Mouse (Mus musculus) myocyte (in vitro differentiated cells): ENCODE data around the gene Actr8. TPM values are rescaled to one million over a fixed set of nuclear protein-coding genes. Genes with fewer than 3 reads are reported as not detected.

Experiments
- H3K27me3 ChIP-seq: one replicate; pipeline ENCODE4 v1.6.1; 2011; ENCODE audit not compliant: control insufficient read depth, insufficient read depth, insufficient read length
- H3K36me3 ChIP-seq: one replicate; pipeline ENCODE4 v1.6.1; 2011; ENCODE audit not compliant: control insufficient read depth, insufficient read depth
- H3K4me2 ChIP-seq: one replicate; pipeline ENCODE4 v1.6.1; 2011; ENCODE audit warnings: low read depth, control low read depth
- H3K4me3 ChIP-seq: one replicate; pipeline ENCODE4 v1.5.1; 2011; ENCODE audit warnings: mild to moderate bottlenecking, control low read depth, moderate library complexity
- H3K79me2 ChIP-seq: one replicate; pipeline ENCODE4 v1.6.1; 2011; ENCODE audit not compliant: control insufficient read depth, insufficient read depth
- H3ac ChIP-seq: one replicate; pipeline ENCODE4 v1.6.1; 2011; ENCODE audit not compliant: control insufficient read depth, insufficient read length
- CEBPB ChIP-seq: IDR thresholded peaks from 2 replicates; pipeline ENCODE4 v1.6.1; 2011; ENCODE audit warnings: mild to moderate bottlenecking, moderate library complexity; ENCODE audit not compliant: poor library complexity, insufficient read depth, severe bottlenecking
- E2F4 ChIP-seq: IDR thresholded peaks from one replicate; pipeline ENCODE4 v1.6.1; 2011; ENCODE audit warnings: mild to moderate bottlenecking, control low read depth, moderate library complexity; ENCODE audit not compliant: insufficient read depth
- MAX ChIP-seq: IDR thresholded peaks from one replicate; pipeline ENCODE4 v1.6.1; 2011; ENCODE audit warnings: low read depth, mild to moderate bottlenecking, control low read depth
- MYOD1 ChIP-seq, 3 experiments: IDR thresholded peaks; one replicate each; pipeline ENCODE4 v1.6.1; 2011; ENCODE audit warnings: control low read depth in 2 of 3, low read depth in 2 of 3, mild to moderate bottlenecking in 2 of 3, moderate library complexity in 1 of 3; ENCODE audit not compliant: insufficient read length in 2 of 3, control insufficient read depth in 1 of 3
- MYOG ChIP-seq, 3 experiments: IDR thresholded peaks; one replicate each; pipeline ENCODE4 v1.6.1; 2011; ENCODE audit warnings: control low read depth in 2 of 3, low read depth in 2 of 3, mild to moderate bottlenecking in 2 of 3; ENCODE audit not compliant: insufficient read length in 2 of 3, control insufficient read depth in 1 of 3, insufficient read depth in 1 of 3
- POLR2A ChIP-seq: IDR thresholded peaks from one replicate; pipeline ENCODE4 v1.6.1; 2011; ENCODE audit warnings: low read depth, mild to moderate bottlenecking, control low read depth, moderate library complexity; ENCODE audit not compliant: insufficient read length
- POLR2AphosphoS2 ChIP-seq: IDR thresholded peaks from one replicate; pipeline ENCODE4 v1.6.1; 2011; ENCODE audit warnings: low read depth, control low read depth; ENCODE audit not compliant: insufficient read length
- REST ChIP-seq: IDR thresholded peaks from one replicate; pipeline ENCODE4 v1.6.1; 2011; ENCODE audit warnings: mild to moderate bottlenecking, control low read depth, moderate library complexity; ENCODE audit not compliant: insufficient read depth, insufficient read length
- SRF ChIP-seq: IDR thresholded peaks from one replicate; pipeline ENCODE4 v1.6.1; 2011; ENCODE audit warnings: low read depth; ENCODE audit not compliant: control insufficient read depth, insufficient read length
- TCF12 ChIP-seq: IDR thresholded peaks from one replicate; pipeline ENCODE4 v1.6.1; 2011; ENCODE audit warnings: mild to moderate bottlenecking, control low read depth; ENCODE audit not compliant: poor library complexity, insufficient read depth, severe bottlenecking
- TCF3 ChIP-seq: IDR thresholded peaks from one replicate; pipeline ENCODE4 v1.6.1; 2011; ENCODE audit warnings: low read depth, control low read depth; ENCODE audit not compliant: insufficient read length
- USF1 ChIP-seq: IDR thresholded peaks from one replicate; pipeline ENCODE4 v1.6.1; 2011; ENCODE audit warnings: low read depth, mild to moderate bottlenecking, control low read depth, moderate library complexity
- polyA plus RNA-seq: library from polyadenylated mRNA; unstranded; fragments of >200 nt; fragmentation: generic; extraction: Trizol; gene quantifications from one replicate; pipeline ENCODE4 v1.2.1, GENCODE M21; 2012; ENCODE audit warnings: missing spikeins

The Actr8 gene
- polyA plus RNA-seq, 1 experiment = 26.8 TPM

DNA sequence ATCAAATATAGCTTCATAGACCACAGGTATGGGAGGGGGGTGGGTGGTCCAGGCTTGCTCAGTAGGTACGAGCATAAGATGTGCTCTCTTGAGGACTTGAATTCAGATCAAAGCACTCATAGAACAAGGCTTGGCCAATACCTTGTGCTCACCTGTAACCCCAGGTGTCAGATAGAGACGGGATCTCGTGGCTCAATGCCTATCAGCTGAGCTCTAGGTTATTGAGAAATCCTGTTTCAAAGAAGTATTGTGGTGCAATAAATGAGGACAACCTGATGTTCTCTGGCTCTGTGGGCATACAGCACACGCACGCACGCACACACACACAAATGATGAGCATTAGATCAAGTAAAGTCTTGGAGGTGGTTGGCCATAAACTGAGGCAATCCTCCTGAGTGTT, 1.2 kb upstream of the Actr8 start:
- peaks cover 37% of the 10 kb centered on the region for H3K36me3 ChIP-seq
- no peak overlapping the region for H3K4me3 ChIP-seq
- no peaks in the 10 kb centered on the region for H3K27me3 ChIP-seq
- H3K79me2 ChIP-seq = peaks cover 27% of the 10 kb centered on the region
- TF ChIP-seq SRF (no peak), CEBPB (no peak), E2F4 (no peak), MYOD1 (IDR thresholded peaks at IDR 0.05; ENCODE audit: control insufficient read depth in 1 of 3, insufficient read length in 2 of 3, low read depth in 2 of 3) (no peak), USF1 (no peak), TCF3 (no peak), MYOG (IDR thresholded peaks at IDR 0.05; ENCODE audit: control insufficient read depth in 1 of 3, insufficient read depth in 1 of 3, insufficient read length in 2 of 3, low read depth in 2 of 3) (no peak), TCF12 (no peak), REST (no peak), MAX (no peak), POLR2A (no peak), POLR2AphosphoS2 (no peak)
- H3ac ChIP-seq = no peak overlapping the region
- H3K4me2 ChIP-seq = no peak overlapping the region

DNA sequence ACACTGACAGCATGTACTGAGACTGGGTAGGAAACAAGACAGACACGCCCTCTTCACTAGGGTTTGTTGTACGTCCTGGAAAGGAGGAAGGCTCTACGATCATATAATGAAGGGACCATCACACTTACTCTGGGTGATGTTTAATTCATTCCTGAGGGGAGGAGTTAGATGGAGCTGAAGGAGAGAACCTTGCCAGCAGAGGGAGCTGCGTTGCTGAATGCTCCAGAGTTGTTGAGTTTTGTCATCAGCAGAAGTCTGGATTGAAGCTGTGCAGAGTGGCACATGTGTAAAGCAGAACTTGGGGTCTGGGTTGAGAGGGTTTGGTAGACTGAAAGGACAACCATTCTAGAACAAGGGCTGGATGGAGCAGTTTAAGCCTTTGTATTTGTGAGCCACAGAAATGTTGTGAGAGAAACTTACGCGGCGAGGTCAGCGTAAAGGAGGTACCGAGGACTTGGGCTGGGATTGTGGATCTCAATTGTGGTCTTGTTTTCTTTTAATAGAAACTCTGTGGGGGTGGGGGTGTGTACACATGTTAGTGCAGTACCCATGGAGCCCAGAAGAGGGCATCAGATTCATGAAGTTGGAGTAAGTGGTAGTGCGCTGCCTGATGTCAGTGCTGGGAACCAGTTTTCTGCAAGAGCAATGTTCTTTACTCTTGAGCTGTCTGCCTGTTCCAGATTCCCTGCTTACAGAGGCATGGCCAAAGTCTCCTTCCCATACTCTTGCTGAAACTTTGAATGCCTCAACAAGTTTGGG, 2.5 kb downstream of the Actr8 start:
- no peak for TF ChIP-seq TCF12
- Histone ChIP-seq H3K27me3 (no peaks in the 10 kb centered on the region), H3K79me2 (peaks cover 27% of the 10 kb centered on the region), H3K4me3 (no peak overlapping the region), H3K4me2 (no peak overlapping the region), H3K36me3 (peaks cover 43% of the 10 kb centered on the region), H3ac (no peak overlapping the region)

DNA sequence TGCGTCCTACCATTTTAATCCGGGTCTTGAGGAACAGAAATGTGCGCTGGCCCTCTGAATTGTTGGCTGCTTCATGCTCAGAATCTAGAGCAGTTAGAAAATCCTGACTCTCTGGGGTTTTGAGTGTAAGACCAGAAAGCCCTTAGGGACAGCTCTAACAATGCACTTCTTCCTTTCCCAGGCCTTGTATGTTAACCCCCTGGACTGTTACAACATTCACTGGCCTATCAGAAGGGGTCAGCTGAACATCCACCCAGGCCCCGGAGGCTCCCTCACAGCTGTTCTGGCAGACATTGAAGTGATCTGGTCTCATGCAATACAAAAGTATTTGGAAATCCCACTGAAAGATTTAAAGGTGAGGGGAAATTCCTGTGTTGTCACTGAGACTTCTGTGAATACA, 8.0 kb downstream of the Actr8 start:
- Histone ChIP-seq H3K27me3 (no peaks in the 10 kb centered on the region), H3K79me2 (peaks cover 2% of the 10 kb centered on the region), H3K36me3 (peaks cover 63% of the 10 kb centered on the region), H3K4me2 (no peak overlapping the region), H3ac (no peak overlapping the region), H3K4me3 (no peak overlapping the region)
- TF ChIP-seq CEBPB (no peak), E2F4 (no peak), REST (no peak), POLR2A (no peak), TCF12 (no peak), TCF3 (no peak), MYOG (IDR thresholded peaks at IDR 0.05; ENCODE audit: control insufficient read depth in 1 of 3, insufficient read depth in 1 of 3, insufficient read length in 2 of 3, low read depth in 2 of 3) (no peak), MYOD1 (IDR thresholded peaks at IDR 0.05; ENCODE audit: control insufficient read depth in 1 of 3, insufficient read length in 2 of 3, low read depth in 2 of 3) (no peak), USF1 (no peak), POLR2AphosphoS2 (no peak), MAX (no peak), SRF (no peak)

DNA sequence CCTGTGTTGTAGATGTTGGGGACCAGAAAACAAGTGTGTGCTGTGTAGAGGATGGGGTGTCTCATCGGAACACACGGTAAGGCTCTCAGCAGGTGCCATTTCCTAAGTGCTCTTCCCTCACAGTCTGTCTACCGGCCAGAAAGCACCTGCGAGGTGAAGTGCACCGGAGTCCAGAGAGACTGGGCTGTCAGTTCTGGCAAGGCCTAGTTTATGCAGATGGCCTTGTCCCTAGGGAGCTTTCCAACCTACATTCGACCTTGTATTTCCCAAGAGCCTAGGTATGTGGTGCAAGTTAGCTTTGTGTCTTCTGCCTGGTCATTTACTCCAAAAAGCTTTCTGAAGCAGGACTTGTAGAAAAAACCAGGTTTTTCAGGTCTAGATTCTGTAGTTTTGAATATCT, 9.1 kb downstream of the Actr8 start:
- Histone ChIP-seq H3K79me2 (no peaks in the 10 kb centered on the region), H3K36me3 (peaks cover 53% of the 10 kb centered on the region), H3K4me2 (no peak overlapping the region), H3K27me3 (no peaks in the 10 kb centered on the region), H3ac (no peak overlapping the region), H3K4me3 (no peak overlapping the region)
- TF ChIP-seq SRF (no peak), TCF12 (no peak), REST (no peak), MYOD1 (IDR thresholded peaks at IDR 0.05; ENCODE audit: control insufficient read depth in 1 of 3, insufficient read length in 2 of 3, low read depth in 2 of 3) (no peak), POLR2A (no peak), POLR2AphosphoS2 (no peak), USF1 (no peak), CEBPB (no peak), MYOG (IDR thresholded peaks at IDR 0.05; ENCODE audit: control insufficient read depth in 1 of 3, insufficient read depth in 1 of 3, insufficient read length in 2 of 3, low read depth in 2 of 3) (no peak)

DNA sequence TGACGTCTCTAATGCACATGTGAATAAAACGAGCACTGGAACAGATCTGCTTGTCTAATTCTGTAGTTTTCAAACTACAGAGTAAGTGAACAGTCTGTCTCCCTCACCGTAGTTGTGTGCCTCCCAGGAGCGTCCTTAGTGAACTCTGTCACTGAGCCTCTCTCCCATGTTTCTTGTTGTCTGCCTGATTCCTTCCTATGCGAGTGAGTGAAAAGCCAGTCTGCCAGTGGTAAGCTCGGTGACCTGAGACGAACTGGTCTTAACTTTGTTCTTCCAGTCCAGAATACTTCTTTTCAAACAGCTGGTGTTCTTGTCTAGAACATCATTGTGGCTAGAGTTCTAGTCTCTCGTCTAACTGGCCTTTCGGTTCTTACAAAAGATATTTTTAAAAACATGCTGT, 9.6 kb downstream of the Actr8 start:
- Histone ChIP-seq H3K79me2 (no peaks in the 10 kb centered on the region), H3ac (no peak overlapping the region), H3K4me2 (no peak overlapping the region), H3K36me3 (peaks cover 51% of the 10 kb centered on the region), H3K27me3 (no peaks in the 10 kb centered on the region), H3K4me3 (no peak overlapping the region)
- TF ChIP-seq TCF3 = no peak
- TF ChIP-seq SRF = no peak
- TF ChIP-seq MYOD1 (IDR thresholded peaks at IDR 0.05; ENCODE audit: control insufficient read depth in 1 of 3, insufficient read length in 2 of 3, low read depth in 2 of 3) = no peak
- TF ChIP-seq MAX = no peak
- TF ChIP-seq REST = no peak
- no peak for TF ChIP-seq MYOG (IDR thresholded peaks at IDR 0.05; ENCODE audit: control insufficient read depth in 1 of 3, insufficient read depth in 1 of 3, insufficient read length in 2 of 3, low read depth in 2 of 3)
